Mouse (Mus musculus): Measurements from ENCODE around the gene Lta. TPM values are rescaled to one million over a fixed set of nuclear protein-coding genes. Genes with fewer than 3 reads are reported as not detected.

The Lta gene
- polyA plus RNA-seq (2015; fragmentation: Nextera tagmentation; extraction: Ambion mirVana), result 0.37 TPM in 1 of 2 replicates, not detected in the other

DNA sequence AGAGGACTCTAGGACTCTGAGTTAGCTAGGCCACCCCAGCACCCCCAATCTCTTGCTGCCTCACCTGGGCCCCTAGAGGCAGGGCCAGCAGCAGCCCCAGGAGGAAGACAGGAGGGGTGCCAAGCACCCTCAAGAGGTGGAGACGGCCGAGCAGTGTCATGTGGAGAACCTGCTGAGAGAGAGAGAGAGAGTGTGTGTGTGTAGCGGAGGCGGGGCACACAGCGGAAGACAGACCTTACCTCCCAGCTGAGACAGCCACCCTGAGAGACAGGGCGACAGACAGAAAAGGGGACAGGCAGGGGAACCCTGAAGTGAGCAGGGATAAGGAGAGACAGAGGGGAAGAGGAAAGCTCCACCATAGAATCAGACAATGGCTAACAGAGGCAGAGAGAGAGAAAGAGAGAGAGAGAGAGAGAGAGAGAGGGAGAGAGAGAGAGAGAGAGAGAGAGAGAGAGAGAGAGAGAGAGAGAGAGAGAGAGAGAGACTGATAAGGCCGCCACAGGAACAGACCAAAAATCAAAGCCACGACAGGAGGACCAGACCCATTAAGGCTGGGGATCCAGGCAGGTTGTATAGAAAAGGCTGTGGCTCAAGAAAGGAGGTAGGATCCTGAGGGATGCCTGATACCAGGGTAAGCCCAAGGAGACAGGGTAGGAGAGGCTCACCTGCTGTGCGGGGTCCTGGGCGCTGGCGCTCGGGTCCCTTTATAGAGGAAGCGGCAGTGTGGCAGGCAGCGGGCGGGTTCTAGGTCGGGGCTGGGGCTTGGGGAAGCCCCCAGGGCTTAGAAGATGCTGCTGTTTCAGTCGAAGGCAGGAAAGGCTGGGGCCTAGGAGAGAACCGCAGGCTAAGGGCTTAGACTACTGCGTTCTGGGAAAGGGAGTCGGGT lies at the start of gene Lta:
Lta (minus strand) TSS at position 858 of the 886 bp plus-strand sequence.
- Histone ChIP-seq H3K4me3 (no peak within 1 kb of the TSS), H3K4me2 (no peak within 1 kb of the TSS), H3K9ac (no peak within 1 kb of the TSS), H3K9me3 (no peaks in the 10 kb centered on the region), H3K4me1 (peaks cover 4% of the 10 kb centered on the region; the same call in 1 of the 2 replicates), H3K36me3 (no peaks in the 10 kb centered on the region), H3K27ac (no peak within 1 kb of the TSS), H3K27me3 (peaks cover 47% of the 10 kb centered on the region)
- ATAC-seq (ENCODE audit: insufficient number of reproducible peaks, low FRiP score, low TSS enrichment, low read depth), result no peak
- WGBS, result 29% methylated on average over 20 of the region's 20 CpGs

DNA sequence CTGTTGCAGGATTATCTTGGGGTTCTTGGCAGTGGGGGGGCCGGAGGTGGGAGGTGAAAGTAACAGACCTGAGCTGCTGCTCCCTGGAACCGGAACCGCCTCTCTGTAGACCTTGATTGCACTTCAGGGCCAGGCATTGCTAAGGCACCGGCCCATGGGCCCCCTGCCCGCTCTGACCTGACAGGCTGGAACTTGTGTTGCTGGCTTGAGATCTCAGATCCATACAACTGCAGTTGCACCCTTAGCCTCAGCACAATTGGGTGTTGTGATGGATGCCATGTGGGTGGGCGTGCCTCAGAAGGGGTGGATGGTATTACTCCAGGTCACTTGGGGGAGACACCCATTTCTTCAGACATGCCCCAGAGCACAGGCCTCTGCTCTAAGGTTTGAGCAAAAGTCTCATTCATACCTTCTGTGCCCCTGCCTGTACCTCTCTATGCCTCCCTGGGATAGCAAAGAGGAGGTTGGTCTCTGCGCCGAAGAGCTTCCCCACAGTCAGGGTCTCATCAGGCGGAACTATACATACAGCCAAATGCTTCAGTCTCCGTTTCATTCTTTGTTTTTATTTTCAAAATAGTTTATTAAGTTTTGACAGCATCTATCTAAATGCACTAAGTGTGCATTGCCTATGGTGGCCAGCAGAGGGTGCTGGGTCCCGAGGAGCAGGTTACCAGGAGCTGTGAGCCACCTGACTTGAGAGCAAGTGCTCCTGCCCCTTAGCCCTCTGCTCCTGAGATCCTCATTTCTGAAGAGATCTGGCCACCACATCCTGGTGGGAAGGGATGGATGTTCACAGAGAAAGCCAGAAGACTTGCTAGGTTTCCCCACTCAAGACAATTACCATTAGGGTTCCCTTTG lies 49.3 kb upstream of the Lta start:
- ATAC-seq (ENCODE audit: insufficient number of reproducible peaks, low FRiP score, low TSS enrichment, low read depth), result no peak
- Histone ChIP-seq H3K4me1 (peaks cover 5% of the 10 kb centered on the region; the same call in 1 of the 2 replicates), H3K36me3 (peaks cover 46% of the 10 kb centered on the region), H3K4me3 (no peak overlapping the region), H3K9me3 (no peaks in the 10 kb centered on the region), H3K4me2 (no peak overlapping the region), H3K27me3 (peaks cover 8% of the 10 kb centered on the region; the same call in 1 of the 2 replicates), H3K9ac (no peak overlapping the region), H3K27ac (no peak overlapping the region)
- 56% methylated on average over 11 of the region's 11 CpGs for WGBS

DNA sequence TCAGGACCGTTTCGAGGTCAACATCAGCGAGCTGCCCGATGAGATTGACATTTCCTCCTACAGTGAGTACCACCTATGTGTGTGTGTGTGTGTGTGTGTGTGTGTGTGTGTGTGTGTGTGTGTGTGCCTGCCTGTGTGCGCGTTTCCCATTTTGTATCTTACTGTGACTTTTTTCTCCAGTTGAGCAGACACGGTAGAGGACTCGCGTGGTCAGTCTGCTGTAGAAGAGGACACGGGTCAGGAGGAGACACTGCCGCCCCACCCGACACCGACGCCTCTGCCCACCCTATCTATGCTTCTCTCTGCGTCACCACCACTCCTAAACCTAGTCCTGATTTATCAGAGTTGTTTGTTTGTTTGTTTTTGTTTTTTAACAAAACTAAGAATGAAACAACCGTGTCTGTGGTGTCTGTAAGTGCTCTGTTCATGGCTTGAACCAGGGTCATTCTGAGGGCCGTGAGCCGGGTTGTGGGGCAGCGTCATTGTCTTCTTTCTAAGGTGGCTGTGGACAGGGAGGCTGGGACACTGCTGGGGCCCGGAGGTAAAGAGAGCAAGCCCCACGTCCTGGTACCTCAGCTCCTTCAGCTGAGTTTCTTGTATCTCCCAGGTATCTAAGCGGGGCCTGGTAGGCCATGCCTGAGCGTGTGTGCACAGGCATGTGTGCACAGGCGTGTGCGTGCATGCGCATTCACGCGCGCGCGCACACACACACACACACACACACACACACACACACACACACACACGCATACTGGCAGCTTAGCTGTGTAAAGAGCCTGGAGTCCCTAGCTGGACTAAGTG lies 48.3 kb upstream of the Lta start:
- no peak overlapping the region for H3K4me3 ChIP-seq
- 88% methylated on average over 32 of the region's 32 CpGs for WGBS
- peaks cover 5% of the 10 kb centered on the region; the same call in 1 of the 2 replicates for H3K4me1 ChIP-seq
- no peak overlapping the region for H3K4me2 ChIP-seq
- no peak overlapping the region for H3K27ac ChIP-seq
- peaks cover 56% of the 10 kb centered on the region for H3K36me3 ChIP-seq
- 0 out of 2 replicates have a peak, but pooled peaks have one; percentile 11 for ATAC-seq (ENCODE audit: insufficient number of reproducible peaks, low FRiP score, low TSS enrichment, low read depth)
- no peaks in the 10 kb centered on the region for H3K9me3 ChIP-seq
- 0 out of 2 replicates have a peak, but pooled peaks cover 3% of the 10 kb centered on the region for H3K27me3 ChIP-seq
- H3K9ac ChIP-seq, result no peak overlapping the region

DNA sequence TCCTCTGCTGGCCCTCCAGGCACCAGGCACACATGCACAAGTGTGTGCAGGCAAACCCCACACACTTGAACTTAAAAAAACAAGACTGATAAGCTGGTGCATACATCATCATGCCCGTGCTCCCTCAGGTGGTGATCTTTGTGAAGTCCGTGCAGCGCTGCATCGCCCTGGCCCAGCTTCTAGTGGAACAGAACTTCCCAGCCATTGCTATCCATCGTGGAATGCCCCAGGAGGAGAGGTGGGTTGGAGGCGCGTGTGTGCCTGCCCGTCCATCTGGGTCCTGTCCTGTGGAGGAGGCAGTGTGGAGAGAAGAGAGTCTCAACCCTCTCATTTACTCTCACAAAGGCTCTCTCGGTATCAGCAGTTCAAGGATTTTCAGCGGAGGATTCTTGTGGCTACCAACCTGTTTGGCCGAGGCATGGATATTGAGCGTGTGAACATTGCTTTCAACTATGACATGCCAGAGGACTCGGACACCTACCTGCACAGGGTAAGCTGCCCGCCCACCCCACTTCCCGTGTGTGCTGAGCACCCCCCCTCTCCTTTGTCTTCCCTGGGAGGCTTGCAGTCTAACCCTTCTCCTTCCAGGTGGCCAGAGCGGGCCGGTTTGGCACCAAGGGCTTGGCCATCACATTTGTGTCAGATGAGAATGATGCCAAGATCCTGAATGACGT lies 47.6 kb upstream of the Lta start:
- Histone ChIP-seq H3K4me1 (peaks cover 1% of the 10 kb centered on the region; the same call in 1 of the 2 replicates), H3K36me3 (peaks cover 63% of the 10 kb centered on the region), H3K27me3 (0 out of 2 replicates have a peak, but pooled peaks cover under 1% of the 10 kb centered on the region), H3K4me3 (no peak overlapping the region), H3K9me3 (no peaks in the 10 kb centered on the region), H3K27ac (no peak overlapping the region), H3K9ac (no peak overlapping the region), H3K4me2 (no peak overlapping the region)
- no peak for ATAC-seq (ENCODE audit: insufficient number of reproducible peaks, low FRiP score, low TSS enrichment, low read depth)
- WGBS, result 82% methylated on average over 18 of the region's 18 CpGs

DNA sequence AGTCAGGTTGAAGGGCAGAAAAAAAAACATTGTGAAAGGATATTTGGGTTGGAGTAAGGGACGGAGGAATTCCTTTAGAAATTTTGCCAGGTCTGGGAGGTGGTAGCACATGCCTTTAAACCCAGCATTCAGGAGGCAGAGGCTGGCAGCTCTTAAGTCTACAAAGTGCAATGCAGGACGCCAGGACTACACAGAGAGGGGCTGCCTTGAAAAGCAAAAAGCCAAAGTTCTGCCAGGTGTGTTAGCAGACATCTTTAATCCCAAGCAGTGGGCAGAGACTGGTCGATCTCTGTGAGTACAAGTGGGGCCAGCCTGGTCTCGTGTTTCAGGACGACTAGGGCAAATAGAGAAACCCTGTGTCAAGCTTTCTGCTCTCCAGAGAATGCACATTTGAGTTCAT lies 46.8 kb upstream of the Lta start:
- no peaks in the 10 kb centered on the region for H3K4me1 ChIP-seq
- H3K9me3 ChIP-seq, result no peaks in the 10 kb centered on the region
- WGBS, result 71% methylated on average over 5 of the region's 5 CpGs
- no peak overlapping the region for H3K9ac ChIP-seq
- no peak for ATAC-seq (ENCODE audit: insufficient number of reproducible peaks, low FRiP score, low TSS enrichment, low read depth)
- peak overlapping the region; percentile 18; the same call in 1 of the 2 replicates for H3K27ac ChIP-seq
- peaks cover 71% of the 10 kb centered on the region for H3K36me3 ChIP-seq
- H3K27me3 ChIP-seq, result no peaks in the 10 kb centered on the region
- H3K4me2 ChIP-seq, result no peak overlapping the region
- H3K4me3 ChIP-seq, result no peak overlapping the region

DNA sequence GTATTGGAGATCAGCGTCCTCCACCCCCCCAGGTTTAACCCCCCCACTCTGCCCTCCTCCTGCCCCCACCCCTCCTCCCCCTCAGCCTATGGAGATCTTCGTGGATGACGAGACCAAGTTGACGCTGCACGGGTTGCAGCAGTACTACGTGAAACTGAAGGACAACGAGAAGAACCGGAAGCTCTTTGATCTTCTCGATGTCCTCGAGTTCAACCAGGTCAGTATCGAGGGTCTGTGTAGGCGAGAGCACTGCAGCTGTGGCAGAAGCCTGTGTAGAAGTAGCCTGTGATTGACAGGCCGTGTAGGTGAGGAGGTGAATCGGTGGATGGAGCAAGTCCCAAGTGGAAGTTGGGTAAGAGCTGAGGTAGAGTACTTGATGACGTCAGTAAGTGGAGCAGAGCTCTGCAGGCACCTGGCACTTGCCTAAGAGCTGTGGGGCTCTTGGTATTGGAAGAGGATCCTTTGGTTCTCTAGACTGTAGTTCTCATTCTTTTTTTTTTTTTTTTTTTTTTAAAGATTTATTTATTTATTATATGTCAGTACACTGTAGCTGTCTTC lies 46.1 kb upstream of the Lta start:
- no peak for ATAC-seq (ENCODE audit: insufficient number of reproducible peaks, low FRiP score, low TSS enrichment, low read depth)

DNA sequence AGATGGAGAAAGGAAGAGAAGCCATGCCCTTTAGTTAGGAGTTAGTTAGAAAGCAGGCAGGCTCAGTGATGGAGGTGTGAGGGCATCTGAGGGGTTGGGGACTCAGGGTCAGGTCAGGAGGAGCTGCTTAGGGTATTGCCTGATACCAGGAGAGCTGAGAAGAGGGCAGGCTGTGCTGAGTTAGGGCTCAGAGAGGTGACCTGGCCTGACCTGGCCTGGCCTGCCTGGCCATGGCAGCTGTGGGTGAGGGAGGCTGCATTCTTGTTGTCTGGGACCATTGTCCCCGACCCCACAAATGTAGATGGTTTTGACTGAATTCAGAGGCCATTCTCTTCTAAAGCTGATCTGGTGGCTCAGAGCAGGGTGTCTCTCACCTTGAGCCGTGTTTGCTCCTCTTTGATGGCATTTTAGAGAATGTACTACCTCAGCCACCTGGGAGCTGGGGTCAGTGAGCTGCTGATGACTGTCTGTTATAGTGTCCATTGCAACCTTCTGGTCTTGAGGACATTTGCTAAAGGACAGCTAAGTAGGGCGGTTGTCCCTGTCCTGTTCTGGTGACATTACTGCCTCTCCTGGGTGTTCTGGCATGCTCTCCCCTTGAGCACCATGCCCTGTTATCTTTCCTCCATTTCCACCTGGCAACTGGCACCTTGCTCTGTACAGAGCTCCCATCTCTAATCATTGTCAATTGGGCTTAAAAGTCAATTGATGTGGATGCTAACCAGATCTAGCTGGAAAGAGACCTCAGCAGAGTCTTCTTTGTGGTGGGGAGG lies 45.4 kb upstream of the Lta start:
- no peak overlapping the region for H3K9ac ChIP-seq
- peaks cover 85% of the 10 kb centered on the region for H3K36me3 ChIP-seq
- ATAC-seq (ENCODE audit: insufficient number of reproducible peaks, low FRiP score, low TSS enrichment, low read depth), result no peak
- H3K27me3 ChIP-seq, result no peaks in the 10 kb centered on the region
- H3K4me2 ChIP-seq, result no peak overlapping the region
- H3K4me1 ChIP-seq, result peaks cover 9% of the 10 kb centered on the region
- no peaks in the 10 kb centered on the region for H3K9me3 ChIP-seq
- H3K27ac ChIP-seq, result no peak overlapping the region
- WGBS, result 86% methylated on average over 3 of the region's 3 CpGs
- no peak overlapping the region for H3K4me3 ChIP-seq

More for the DNA sequence above, 46.1 kb upstream of the Lta start:
- Histone ChIP-seq H3K36me3 (peaks cover 78% of the 10 kb centered on the region), H3K9ac (no peak overlapping the region), H3K27me3 (no peaks in the 10 kb centered on the region), H3K4me3 (no peak overlapping the region), H3K4me1 (peaks cover 2% of the 10 kb centered on the region; the same call in 1 of the 2 replicates), H3K9me3 (no peaks in the 10 kb centered on the region), H3K27ac (no peak overlapping the region), H3K4me2 (no peak overlapping the region)
- 84% methylated on average over 15 of the region's 15 CpGs for WGBS

DNA sequence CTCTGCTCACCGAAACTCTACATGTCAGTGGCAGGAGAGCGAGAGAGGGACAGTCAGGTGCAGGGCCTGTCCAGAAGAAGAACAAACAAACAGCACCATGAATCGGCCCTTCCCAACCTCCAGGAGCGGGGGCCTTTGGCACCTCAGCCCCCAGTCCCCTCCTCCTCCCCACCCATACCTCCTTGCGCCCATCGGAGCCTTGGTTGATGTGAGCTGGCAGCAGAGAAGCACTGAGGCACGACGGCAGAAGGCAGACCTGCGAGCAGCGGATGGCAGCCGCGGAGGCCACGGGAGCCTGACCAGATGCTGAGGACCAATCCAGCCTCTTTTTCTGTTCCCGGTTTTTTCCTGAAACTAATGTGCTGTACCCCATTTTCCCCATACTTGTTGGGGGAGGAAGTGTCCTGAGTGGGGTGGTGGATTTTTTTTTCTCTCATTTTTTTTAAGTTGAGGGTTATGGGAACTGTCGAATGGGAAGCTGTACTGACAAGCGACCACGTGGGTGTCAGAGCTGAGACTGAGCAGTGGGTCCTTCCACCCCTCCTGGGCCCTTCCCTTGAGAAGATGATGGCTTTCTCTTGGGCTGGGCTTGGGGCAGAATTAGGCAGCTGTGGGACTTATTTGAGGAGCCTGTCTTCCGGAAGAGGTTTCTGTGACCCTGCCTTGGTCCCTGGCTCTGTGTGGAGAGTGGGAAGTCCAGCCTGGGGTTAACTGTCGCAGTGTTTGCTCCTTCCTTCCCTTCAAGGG lies 44.5 kb upstream of the Lta start:
- H3K9me3 ChIP-seq, result no peaks in the 10 kb centered on the region
- H3K36me3 ChIP-seq, result peaks cover 94% of the 10 kb centered on the region
- 90% methylated on average over 19 of the region's 19 CpGs for WGBS
- H3K27ac ChIP-seq, result no peak overlapping the region
- H3K4me3 ChIP-seq, result no peak overlapping the region
- peaks cover 18% of the 10 kb centered on the region for H3K4me1 ChIP-seq
- H3K9ac ChIP-seq, result no peak overlapping the region
- ATAC-seq (ENCODE audit: insufficient number of reproducible peaks, low FRiP score, low TSS enrichment, low read depth), result no peak
- H3K27me3 ChIP-seq, result no peaks in the 10 kb centered on the region
- no peak overlapping the region for H3K4me2 ChIP-seq

DNA sequence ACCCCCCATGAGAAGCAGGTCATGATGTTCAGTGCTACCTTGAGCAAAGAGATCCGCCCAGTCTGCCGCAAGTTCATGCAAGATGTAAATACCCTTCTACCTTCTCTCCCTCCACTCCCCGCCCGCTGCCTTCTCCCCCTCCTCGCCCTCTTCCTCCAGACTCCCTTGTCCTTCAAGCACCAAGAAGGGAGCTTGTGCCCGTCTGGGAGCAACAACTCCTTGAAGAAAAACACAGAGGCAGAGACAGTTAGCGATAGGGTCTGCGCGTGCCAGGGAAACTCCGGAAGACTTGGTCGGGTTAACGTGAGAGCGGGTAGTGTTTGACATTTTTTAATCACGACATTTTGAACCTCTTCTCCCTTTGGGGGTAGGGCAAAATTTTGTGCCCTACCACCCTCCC lies 43.8 kb upstream of the Lta start:
- WGBS, result 88% methylated on average over 14 of the region's 14 CpGs
- Histone ChIP-seq H3K4me3 (no peak overlapping the region), H3K4me1 (peaks cover 25% of the 10 kb centered on the region), H3K9me3 (no peaks in the 10 kb centered on the region), H3K36me3 (peaks cover 98% of the 10 kb centered on the region), H3K9ac (no peak overlapping the region), H3K4me2 (no peak overlapping the region), H3K27ac (no peak overlapping the region), H3K27me3 (no peaks in the 10 kb centered on the region)
- ATAC-seq (ENCODE audit: insufficient number of reproducible peaks, low FRiP score, low TSS enrichment, low read depth), result no peak

DNA sequence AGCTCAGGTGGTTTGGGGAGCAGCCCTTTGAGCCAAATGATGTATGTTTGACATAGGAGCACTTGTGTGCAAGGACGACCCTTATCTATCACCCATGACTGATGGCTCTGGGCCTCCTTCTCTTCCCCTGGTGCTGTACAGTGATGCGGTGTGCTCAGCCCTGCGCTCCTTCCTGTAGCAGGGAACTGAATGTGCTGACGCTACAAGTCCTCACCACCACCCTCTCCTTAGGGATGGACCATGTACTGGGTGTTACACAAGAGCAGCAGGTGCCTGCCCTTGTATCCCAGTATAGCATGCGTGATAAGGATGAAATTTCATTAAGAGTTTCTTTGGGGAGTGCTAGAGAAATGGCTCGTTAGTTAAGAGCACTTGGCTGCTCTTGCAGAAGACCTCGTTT lies 42.0 kb upstream of the Lta start:
- WGBS, result 87% methylated on average over 7 of the region's 7 CpGs
- ATAC-seq (ENCODE audit: insufficient number of reproducible peaks, low FRiP score, low TSS enrichment, low read depth), result no peak
- no peak overlapping the region for H3K4me2 ChIP-seq
- H3K4me1 ChIP-seq, result peaks cover 36% of the 10 kb centered on the region
- no peaks in the 10 kb centered on the region for H3K27me3 ChIP-seq
- peaks cover 85% of the 10 kb centered on the region for H3K36me3 ChIP-seq
- H3K4me3 ChIP-seq, result no peak overlapping the region
- H3K9me3 ChIP-seq, result no peaks in the 10 kb centered on the region
- H3K9ac ChIP-seq, result no peak overlapping the region
- no peak overlapping the region for H3K27ac ChIP-seq

Measured in limb, embryonic 15.5 days (tissue).